Mouse (Mus musculus): ENCODE results near the gene Gm19402. TPM values are rescaled to one million over a fixed set of nuclear protein-coding genes. Genes with fewer than 3 reads are reported as not detected.

The Gm19402 gene
- polyA plus RNA-seq, 1 experiment from 2014 or later = not detected

DNA sequence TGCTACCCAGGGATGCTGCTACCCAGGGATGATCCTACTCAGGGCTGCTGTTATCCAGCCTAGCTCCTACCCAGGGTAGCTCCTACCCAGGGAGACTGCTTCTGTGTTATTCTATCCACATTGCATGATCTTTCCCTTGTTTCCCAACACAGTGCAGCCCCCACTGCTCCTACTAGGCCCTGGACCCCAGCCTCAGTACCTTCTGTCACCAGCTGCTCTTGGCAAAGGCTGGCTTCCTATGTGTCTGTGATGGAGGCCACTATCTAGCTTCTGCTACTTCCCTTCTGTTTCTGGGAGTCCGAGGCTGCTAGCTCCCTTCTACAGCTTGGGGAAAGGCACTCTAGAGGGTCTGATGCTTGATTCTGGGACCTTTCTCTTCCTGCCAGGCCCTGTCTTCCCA, 43.1 kb downstream of the Gm19402 start:
- Histone ChIP-seq H3K9ac (no peak overlapping the region), H3K4me1 (replicated peaks; ENCODE audit: control insufficient read depth, insufficient read depth, low read length) (no peaks in the 10 kb centered on the region), H3K9me3 (ENCODE audit: control insufficient read depth, low read length) (no peaks in the 10 kb centered on the region), H3K27me3 (ENCODE audit: control insufficient read depth, insufficient read depth, low read length) (no peaks in the 10 kb centered on the region), H3K27ac (no peak overlapping the region), H3K36me3 (replicated peaks; ENCODE audit: control insufficient read depth, insufficient read depth) (peaks cover 43% of the 10 kb centered on the region), H3K4me3 (replicated peaks; ENCODE audit: low read length) (no peak overlapping the region), H3K4me2 (replicated peaks) (no peak overlapping the region)
- DNase-seq (ENCODE audit: low spot score) (no peak), ATAC-seq (ENCODE audit: low FRiP score) (no peak)
- 74% methylated on average over 1 of the region's 1 CpGs for WGBS

DNA sequence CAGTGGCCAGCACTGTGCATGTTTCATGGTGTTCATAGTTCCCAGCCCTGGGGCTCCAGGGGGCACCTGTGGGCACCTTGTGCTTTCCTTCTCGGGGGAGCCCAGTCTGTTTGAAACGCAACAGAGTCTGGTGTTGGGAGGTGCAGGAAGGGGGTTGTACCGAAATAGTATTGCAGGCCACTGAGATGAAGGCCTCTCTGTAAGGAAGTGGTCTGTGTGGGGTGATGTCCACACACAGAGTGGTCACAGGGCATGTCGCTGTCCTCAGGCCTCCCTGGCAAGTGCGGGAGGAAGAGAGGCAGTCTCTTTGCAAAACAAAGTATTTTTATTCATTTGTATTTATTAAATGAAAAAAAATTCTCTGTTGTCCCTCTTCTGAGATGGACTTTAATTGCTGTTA, 45.0 kb downstream of the Gm19402 start:
- Histone ChIP-seq H3K27ac (no peak overlapping the region), H3K36me3 (replicated peaks; ENCODE audit: control insufficient read depth, insufficient read depth) (peaks cover 62% of the 10 kb centered on the region), H3K4me2 (replicated peaks) (no peak overlapping the region), H3K4me3 (replicated peaks; ENCODE audit: low read length) (no peak overlapping the region), H3K9me3 (ENCODE audit: control insufficient read depth, low read length) (no peaks in the 10 kb centered on the region), H3K9ac (no peak overlapping the region), H3K27me3 (ENCODE audit: control insufficient read depth, insufficient read depth, low read length) (no peaks in the 10 kb centered on the region), H3K4me1 (replicated peaks; ENCODE audit: control insufficient read depth, insufficient read depth, low read length) (no peaks in the 10 kb centered on the region)
- ATAC-seq (ENCODE audit: low FRiP score) (no peak), DNase-seq (ENCODE audit: low spot score) (no peak)
- 90% methylated on average over 5 of the region's 5 CpGs for WGBS

DNA sequence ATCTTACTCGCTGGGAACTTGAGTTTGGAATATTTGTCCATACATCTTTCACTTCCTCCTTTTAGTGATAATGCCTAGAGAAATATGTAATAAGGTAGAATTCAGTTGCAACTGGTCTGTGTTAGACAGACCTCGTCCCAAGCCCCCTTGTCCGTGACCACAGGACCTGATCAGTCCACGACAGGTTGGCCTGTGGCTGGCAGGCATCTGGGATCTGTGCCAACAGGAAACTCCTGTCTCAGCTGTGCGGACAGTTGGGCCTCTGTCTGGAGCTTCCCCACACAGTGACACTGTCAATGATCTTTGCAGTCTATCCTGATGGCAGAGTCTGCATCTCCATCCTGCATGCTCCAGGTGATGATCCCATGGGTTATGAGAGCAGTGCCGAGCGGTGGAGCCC, 47.4 kb downstream of the Gm19402 start:
- DNase-seq (ENCODE audit: low spot score) (no peak), ATAC-seq (ENCODE audit: low FRiP score) (no peak)
- WGBS = 82% methylated on average over 7 of the region's 7 CpGs
- H3K4me3 ChIP-seq (replicated peaks; ENCODE audit: low read length) = no peak overlapping the region
- no peaks in the 10 kb centered on the region for H3K9me3 ChIP-seq (ENCODE audit: control insufficient read depth, low read length)
- no peaks in the 10 kb centered on the region for H3K4me1 ChIP-seq (replicated peaks; ENCODE audit: control insufficient read depth, insufficient read depth, low read length)
- H3K27ac ChIP-seq = no peak overlapping the region
- H3K9ac ChIP-seq = no peak overlapping the region
- peaks cover 64% of the 10 kb centered on the region for H3K36me3 ChIP-seq (replicated peaks; ENCODE audit: control insufficient read depth, insufficient read depth)
- H3K4me2 ChIP-seq (replicated peaks) = no peak overlapping the region
- no peaks in the 10 kb centered on the region for H3K27me3 ChIP-seq (ENCODE audit: control insufficient read depth, insufficient read depth, low read length)

MicroRNA genes within 50 kb of the gene (microRNA counts, 519-probe panel; counts per million panel counts)
- not detected for microRNA mmu-miR-1930

Small RNA genes within 50 kb of the gene (microRNA-seq; reads per million reads assigned to microRNA genes)
- gene Mir1930 = 19.2 reads per million, percentile 35 among the genes with 10 or more reads in this experiment

Other genes with a start within 250 kb of the Gm19402 start
- 37.7 and 41.0 TPM in 2 replicates for gene Fam207a, start 175.0 kb downstream of the Gm19402 start, polyA plus RNA-seq (2014; fragmentation: Nextera tagmentation; extraction: Ambion mirVana)
- gene Itgb2, start 160.5 kb downstream of the Gm19402 start, polyA plus RNA-seq (2014; fragmentation: Nextera tagmentation; extraction: Ambion mirVana) = 0.99 and 1.1 TPM in 2 replicates
- 79.9 and 80.2 TPM in 2 replicates for gene Pttg1ip, start 109.0 kb downstream of the Gm19402 start, polyA plus RNA-seq (2014; fragmentation: Nextera tagmentation; extraction: Ambion mirVana)
- gene Sumo3, start 84.7 kb downstream of the Gm19402 start, polyA plus RNA-seq (2014; fragmentation: Nextera tagmentation; extraction: Ambion mirVana) = 235 and 260 TPM in 2 replicates
- 3.8 and 5.1 TPM in 2 replicates for gene Gm49325, start 84.6 kb downstream of the Gm19402 start, polyA plus RNA-seq (2014; fragmentation: Nextera tagmentation; extraction: Ambion mirVana)
- 54.1 and 54.7 TPM in 2 replicates for gene Ube2g2, start 68.5 kb downstream of the Gm19402 start, polyA plus RNA-seq (2014; fragmentation: Nextera tagmentation; extraction: Ambion mirVana)
- gene Tspear, start 4.2 kb downstream of the Gm19402 start, polyA plus RNA-seq (2014; fragmentation: Nextera tagmentation; extraction: Ambion mirVana) = 0.94 and 1.2 TPM in 2 replicates
- not detected in 2 replicates for gene Gm9508, start 6.5 kb upstream of the Gm19402 start, polyA plus RNA-seq (2014; fragmentation: Nextera tagmentation; extraction: Ambion mirVana)
- not detected in 2 replicates for gene Gm10272, start 15.9 kb upstream of the Gm19402 start, polyA plus RNA-seq (2014; fragmentation: Nextera tagmentation; extraction: Ambion mirVana)
- not detected in 2 replicates for gene Gm10024, start 20.7 kb upstream of the Gm19402 start, polyA plus RNA-seq (2014; fragmentation: Nextera tagmentation; extraction: Ambion mirVana)
- not detected in 2 replicates for gene Gm10142, start 25.1 kb upstream of the Gm19402 start, polyA plus RNA-seq (2014; fragmentation: Nextera tagmentation; extraction: Ambion mirVana)
- gene Krtap12-1, start 29.8 kb upstream of the Gm19402 start, polyA plus RNA-seq (2014; fragmentation: Nextera tagmentation; extraction: Ambion mirVana) = not detected in 2 replicates
- gene Gm10100, start 35.7 kb upstream of the Gm19402 start, polyA plus RNA-seq (2014; fragmentation: Nextera tagmentation; extraction: Ambion mirVana) = not detected in 2 replicates
- gene Gm18596, start 51.9 kb upstream of the Gm19402 start, polyA plus RNA-seq (2014; fragmentation: Nextera tagmentation; extraction: Ambion mirVana) = not detected in 2 replicates
- gene Gm9736, start 60.6 kb upstream of the Gm19402 start, polyA plus RNA-seq (2014; fragmentation: Nextera tagmentation; extraction: Ambion mirVana) = not detected in 2 replicates
- not detected in 2 replicates for gene Gm3233, start 68.9 kb upstream of the Gm19402 start, polyA plus RNA-seq (2014; fragmentation: Nextera tagmentation; extraction: Ambion mirVana)
- gene Gm3238, start 80.6 kb upstream of the Gm19402 start, polyA plus RNA-seq (2014; fragmentation: Nextera tagmentation; extraction: Ambion mirVana) = not detected in 2 replicates
- not detected in 2 replicates for gene Gm7138, start 86.2 kb upstream of the Gm19402 start, polyA plus RNA-seq (2014; fragmentation: Nextera tagmentation; extraction: Ambion mirVana)
- not detected in 2 replicates for gene Gm3250, start 91.8 kb upstream of the Gm19402 start, polyA plus RNA-seq (2014; fragmentation: Nextera tagmentation; extraction: Ambion mirVana)
- not detected in 2 replicates for gene Gm7137, start 97.4 kb upstream of the Gm19402 start, polyA plus RNA-seq (2014; fragmentation: Nextera tagmentation; extraction: Ambion mirVana)
- gene Gm9639, start 104.3 kb upstream of the Gm19402 start, polyA plus RNA-seq (2014; fragmentation: Nextera tagmentation; extraction: Ambion mirVana) = not detected in 2 replicates
- not detected in 2 replicates for gene Gm19668, start 108.4 kb upstream of the Gm19402 start, polyA plus RNA-seq (2014; fragmentation: Nextera tagmentation; extraction: Ambion mirVana)
- gene Gm9507, start 121.1 kb upstream of the Gm19402 start, polyA plus RNA-seq (2014; fragmentation: Nextera tagmentation; extraction: Ambion mirVana) = not detected in 2 replicates
- gene Gm2696, start 123.9 kb upstream of the Gm19402 start, polyA plus RNA-seq (2014; fragmentation: Nextera tagmentation; extraction: Ambion mirVana) = not detected in 2 replicates
- not detected in 2 replicates for gene Krtap10-4, start 136.3 kb upstream of the Gm19402 start, polyA plus RNA-seq (2014; fragmentation: Nextera tagmentation; extraction: Ambion mirVana)
- not detected in 2 replicates for gene Krtap10-10, start 145.2 kb upstream of the Gm19402 start, polyA plus RNA-seq (2014; fragmentation: Nextera tagmentation; extraction: Ambion mirVana)
- not detected in 2 replicates for gene Gm36176, start 156.0 kb upstream of the Gm19402 start, polyA plus RNA-seq (2014; fragmentation: Nextera tagmentation; extraction: Ambion mirVana)
- gene Gm10318, start 162.1 kb upstream of the Gm19402 start, polyA plus RNA-seq (2014; fragmentation: Nextera tagmentation; extraction: Ambion mirVana) = not detected in 2 replicates
- not detected in 2 replicates for gene Gm3285, start 171.2 kb upstream of the Gm19402 start, polyA plus RNA-seq (2014; fragmentation: Nextera tagmentation; extraction: Ambion mirVana)
- 19.6 and 20.3 TPM in 2 replicates for gene Lrrc3, start 211.8 kb upstream of the Gm19402 start, polyA plus RNA-seq (2014; fragmentation: Nextera tagmentation; extraction: Ambion mirVana)